Mouse (Mus musculus) hindbrain, embryonic 13.5 days (tissue): ENCODE measurements at regions not wholly inside any gene's neighbourhood (a gene's known extent, or its start where the extent isn't known, plus 50 kb on each side); places are given as distances from the start of the nearest gene placed in this dataset.

Experiments
- ATAC-seq: fragments of 200-750 bp; cut with Nextera tagmentation; 2 replicates; pipeline ENCODE4 v1.8.0; 2017; ENCODE audit warnings: moderate TSS enrichment; ENCODE audit not compliant: low FRiP score
- H3K27ac ChIP-seq: fragments of 300-500 bp; sonication (generic); 2 replicates; pipeline ENCODE4 v1.5.1; 2015; ENCODE audit warnings: inconsistent platforms, mild to moderate bottlenecking, moderate library complexity
- H3K27me3 ChIP-seq: fragments of 300-500 bp; sonication (generic); 2 replicates; pipeline ENCODE4 v1.6.1; 2015; ENCODE audit warnings: mild to moderate bottlenecking, inconsistent platforms
- H3K36me3 ChIP-seq: fragments of 300-500 bp; sonication (generic); 2 replicates; pipeline ENCODE4 v1.6.1; 2015; ENCODE audit warnings: mild to moderate bottlenecking, inconsistent platforms
- H3K4me1 ChIP-seq: fragments of 300-500 bp; sonication (generic); replicated peaks from 2 replicates; pipeline ENCODE4 v1.6.1; 2015; ENCODE audit warnings: inconsistent platforms
- H3K4me2 ChIP-seq: fragments of 300-500 bp; sonication (generic); 2 replicates; pipeline ENCODE4 v1.6.1; 2015; ENCODE audit warnings: inconsistent platforms, mild to moderate bottlenecking, moderate library complexity
- H3K4me3 ChIP-seq: fragments of 300-500 bp; sonication (generic); 2 replicates; pipeline ENCODE4 v1.5.1; 2015; ENCODE audit warnings: mild to moderate bottlenecking, inconsistent platforms
- H3K9ac ChIP-seq: fragments of 300-500 bp; sonication (generic); 2 replicates; pipeline ENCODE4 v1.6.1; 2015; ENCODE audit warnings: mild to moderate bottlenecking, inconsistent platforms
- H3K9me3 ChIP-seq: fragments of 300-500 bp; sonication (generic); 2 replicates; pipeline ENCODE4 v1.6.1; 2016; ENCODE audit warnings: inconsistent platforms
- WGBS: fragments of 180-500 bp; shearing (Covaris S2); methylation state at CpG from one replicate; pipeline ENCODE4 v1.1.7; 2015; 5-methylcytosine and 5-hydroxymethylcytosine counted together

GRCm38 (mm10) chr7:51227136-51227535, 283.7 kb upstream of the Ano5 start:
- Histone ChIP-seq H3K27ac (no peak overlapping the region), H3K36me3 (no peaks in the 10 kb centered on the region), H3K4me3 (no peak overlapping the region), H3K9ac (no peak overlapping the region), H3K4me2 (no peak overlapping the region), H3K4me1 (peaks cover 5% of the 10 kb centered on the region; the same call in 1 of the 2 replicates), H3K9me3 (no peaks in the 10 kb centered on the region), H3K27me3 (no peaks in the 10 kb centered on the region)
- 68% methylated on average over 5 of the region's 5 CpGs for WGBS
- ATAC-seq, result no peak

GRCm38 (mm10) chr7:51234616-51235015, 276.2 kb upstream of the Ano5 start:
- Histone ChIP-seq H3K27ac (no peak overlapping the region), H3K4me3 (no peak overlapping the region), H3K27me3 (no peaks in the 10 kb centered on the region), H3K36me3 (no peaks in the 10 kb centered on the region), H3K9ac (no peak overlapping the region), H3K4me1 (no peaks in the 10 kb centered on the region), H3K9me3 (no peaks in the 10 kb centered on the region), H3K4me2 (no peak overlapping the region)
- ATAC-seq, result no peak
- 82% methylated on average over 4 of the region's 4 CpGs for WGBS

GRCm38 (mm10) chr7:51247695-51248094, 263.1 kb upstream of the Ano5 start:
- no peak for ATAC-seq
- Histone ChIP-seq H3K4me3 (no peak overlapping the region), H3K27ac (no peak overlapping the region), H3K4me2 (no peak overlapping the region), H3K9ac (no peak overlapping the region), H3K27me3 (no peaks in the 10 kb centered on the region), H3K4me1 (no peaks in the 10 kb centered on the region), H3K36me3 (no peaks in the 10 kb centered on the region), H3K9me3 (no peaks in the 10 kb centered on the region)
- 80% methylated on average over 2 of the region's 2 CpGs for WGBS

- WGBS, result 87% methylated on average over 2 of the region's 2 CpGs
- Histone ChIP-seq H3K9ac (no peak overlapping the region), H3K27ac (no peak overlapping the region), H3K4me3 (no peak overlapping the region), H3K27me3 (no peaks in the 10 kb centered on the region), H3K9me3 (no peaks in the 10 kb centered on the region), H3K4me1 (no peaks in the 10 kb centered on the region), H3K36me3 (no peaks in the 10 kb centered on the region), H3K4me2 (no peak overlapping the region)
- no peak for ATAC-seq
Observed at GRCm38 (mm10) chr7:51254461-51254860, 256.4 kb upstream of the Ano5 start.

GRCm38 (mm10) chr7:51259160-51259831, 251.5 kb upstream of the Ano5 start:
- no peaks in the 10 kb centered on the region for H3K36me3 ChIP-seq
- H3K27me3 ChIP-seq, result no peaks in the 10 kb centered on the region
- no peaks in the 10 kb centered on the region for H3K9me3 ChIP-seq
- no peak overlapping the region for H3K9ac ChIP-seq
- no peak overlapping the region for H3K27ac ChIP-seq
- peak; percentile 74 for ATAC-seq
- H3K4me3 ChIP-seq, result no peak overlapping the region
- H3K4me1 ChIP-seq, result 0 out of 2 replicates have a peak, but pooled peaks cover 3% of the 10 kb centered on the region
- 51% methylated on average over 2 of the region's 2 CpGs for WGBS
- H3K4me2 ChIP-seq, result no peak overlapping the region

- H3K4me3 ChIP-seq, result no peak overlapping the region
- H3K36me3 ChIP-seq, result no peaks in the 10 kb centered on the region
- no peak overlapping the region for H3K9ac ChIP-seq
- peak; percentile 72; the same call in 1 of the 2 replicates for ATAC-seq
- H3K27me3 ChIP-seq, result no peaks in the 10 kb centered on the region
- no peak overlapping the region for H3K4me2 ChIP-seq
- no peak overlapping the region for H3K27ac ChIP-seq
- 0 out of 2 replicates have a peak, but pooled peaks cover 7% of the 10 kb centered on the region for H3K4me1 ChIP-seq
- H3K9me3 ChIP-seq, result no peaks in the 10 kb centered on the region
- 59% methylated on average over 4 of the region's 4 CpGs for WGBS
Observed at GRCm38 (mm10) chr7:51264166-51264565, 246.7 kb upstream of the Ano5 start.

GRCm38 (mm10) chr7:51265896-51266295, 244.9 kb upstream of the Ano5 start:
- H3K27ac ChIP-seq, result no peak overlapping the region
- H3K4me3 ChIP-seq, result no peak overlapping the region
- no peaks in the 10 kb centered on the region for H3K9me3 ChIP-seq
- H3K9ac ChIP-seq, result no peak overlapping the region
- H3K4me1 ChIP-seq, result 0 out of 2 replicates have a peak, but pooled peaks cover 7% of the 10 kb centered on the region
- no peaks in the 10 kb centered on the region for H3K27me3 ChIP-seq
- H3K4me2 ChIP-seq, result no peak overlapping the region
- no peak for ATAC-seq
- WGBS, result 74% methylated on average over 1 of the region's 1 CpGs
- H3K36me3 ChIP-seq, result no peaks in the 10 kb centered on the region

GRCm38 (mm10) chr7:51266879-51267278, 243.9 kb upstream of the Ano5 start:
- no peak for ATAC-seq
- WGBS, result 64% methylated on average over 5 of the region's 5 CpGs
- Histone ChIP-seq H3K36me3 (no peaks in the 10 kb centered on the region), H3K9ac (no peak overlapping the region), H3K9me3 (no peaks in the 10 kb centered on the region), H3K4me3 (no peak overlapping the region), H3K27me3 (no peaks in the 10 kb centered on the region), H3K4me1 (0 out of 2 replicates have a peak, but pooled peaks cover 7% of the 10 kb centered on the region), H3K4me2 (no peak overlapping the region), H3K27ac (no peak overlapping the region)

GRCm38 (mm10) chr7:51268743-51269142, 242.1 kb upstream of the Ano5 start:
- Histone ChIP-seq H3K27me3 (no peaks in the 10 kb centered on the region), H3K4me1 (0 out of 2 replicates have a peak, but pooled peaks cover 7% of the 10 kb centered on the region), H3K27ac (no peak overlapping the region), H3K9me3 (no peaks in the 10 kb centered on the region), H3K36me3 (no peaks in the 10 kb centered on the region), H3K4me3 (no peak overlapping the region), H3K4me2 (no peak overlapping the region), H3K9ac (no peak overlapping the region)
- ATAC-seq, result no peak
- 25% methylated on average over 4 of the region's 4 CpGs for WGBS

GRCm38 (mm10) chr7:51270531-51271090, 240.2 kb upstream of the Ano5 start:
- 62% methylated on average over 12 of the region's 12 CpGs for WGBS
- H3K27ac ChIP-seq, result no peak overlapping the region
- H3K36me3 ChIP-seq, result no peaks in the 10 kb centered on the region
- H3K9me3 ChIP-seq, result no peaks in the 10 kb centered on the region
- H3K4me2 ChIP-seq, result no peak overlapping the region
- no peak overlapping the region for H3K9ac ChIP-seq
- no peaks in the 10 kb centered on the region for H3K27me3 ChIP-seq
- H3K4me3 ChIP-seq, result no peak overlapping the region
- no peaks in the 10 kb centered on the region for H3K4me1 ChIP-seq
- ATAC-seq, result no peak

- H3K27me3 ChIP-seq, result no peaks in the 10 kb centered on the region
- no peak overlapping the region for H3K4me3 ChIP-seq
- H3K4me2 ChIP-seq, result no peak overlapping the region
- no peak for ATAC-seq
- H3K4me1 ChIP-seq, result no peaks in the 10 kb centered on the region
- H3K27ac ChIP-seq, result no peak overlapping the region
- no peak overlapping the region for H3K9ac ChIP-seq
- H3K9me3 ChIP-seq, result no peaks in the 10 kb centered on the region
- H3K36me3 ChIP-seq, result no peaks in the 10 kb centered on the region
Observed at GRCm38 (mm10) chr7:51281470-51281869, 229.4 kb upstream of the Ano5 start.

- no peak overlapping the region for H3K4me3 ChIP-seq
- no peak overlapping the region for H3K27ac ChIP-seq
- H3K4me1 ChIP-seq, result no peaks in the 10 kb centered on the region
- no peak overlapping the region for H3K4me2 ChIP-seq
- 37% methylated on average over 3 of the region's 3 CpGs for WGBS
- no peaks in the 10 kb centered on the region for H3K9me3 ChIP-seq
- H3K36me3 ChIP-seq, result no peaks in the 10 kb centered on the region
- H3K27me3 ChIP-seq, result no peaks in the 10 kb centered on the region
- no peak for ATAC-seq
- no peak overlapping the region for H3K9ac ChIP-seq
Observed at GRCm38 (mm10) chr7:51300238-51300637, 210.6 kb upstream of the Ano5 start.

GRCm38 (mm10) chr7:51307757-51308156, 203.1 kb upstream of the Ano5 start:
- Histone ChIP-seq H3K9me3 (no peaks in the 10 kb centered on the region), H3K9ac (no peak overlapping the region), H3K4me3 (no peak overlapping the region), H3K36me3 (no peaks in the 10 kb centered on the region), H3K27me3 (no peaks in the 10 kb centered on the region), H3K4me1 (no peaks in the 10 kb centered on the region), H3K4me2 (no peak overlapping the region), H3K27ac (no peak overlapping the region)
- WGBS, result 88% methylated on average over 2 of the region's 2 CpGs
- no peak for ATAC-seq
